10 mouse cellular contexts compared by ENCODE assay signal in the genomic region with DNA sequence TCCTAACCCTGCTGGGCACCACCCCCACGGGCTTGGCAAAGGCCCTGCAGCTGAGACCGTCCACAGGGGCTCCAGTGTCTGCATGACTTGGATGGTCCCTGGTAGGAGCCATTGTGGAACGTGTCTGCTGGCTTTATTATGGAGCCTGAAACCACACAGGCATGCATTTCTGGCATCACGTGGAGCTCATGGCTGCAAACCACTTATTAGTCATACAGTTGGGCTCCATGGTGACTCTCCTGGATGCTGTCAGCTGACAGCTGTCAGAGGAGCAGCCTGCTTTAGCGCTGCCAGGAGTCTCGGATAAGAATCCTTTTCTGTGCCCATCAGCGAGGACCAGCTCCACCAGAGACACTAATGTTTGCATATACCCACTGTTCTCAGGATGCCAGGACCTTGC. TPM values are rescaled to one million over a fixed set of nuclear protein-coding genes. Genes with fewer than 3 reads are reported as not detected.
DNase-seq lines count a peak whose midpoint lies in the region; ATAC-seq and TF ChIP-seq lines count a peak whose summit lies in the region.
"Had no signal": no experiment of that assay in that cellular context is flagged by ENCODE, and none has a peak within 500 bp of the region (broad histone marks: within the 10 kb centered on the region; RNA-seq: fewer than 3 reads in every experiment).

No protein-coding gene starts in this region.

- peak; percentile 17 for DNase-seq in gastrocnemius, postnatal 25 days
- DNase-seq in gastrocnemius, postnatal 36 days = no peak
- peak; percentile 77 for DNase-seq in heart, postnatal 0 days (ENCODE audit: low spot score)
- DNase-seq in spleen, postnatal 10 days (ENCODE audit: low spot score in 2 of 2) = no peak
- DNase-seq: lung, embryonic 14.5 days had no signal

- no peaks in the 10 kb centered on the region for H3K79me2 ChIP-seq in myocyte (ENCODE audit: control insufficient read depth, insufficient read depth)

- H3K36me3 ChIP-seq in heart, postnatal 0 days (replicated peaks; ENCODE audit: control insufficient read depth, insufficient read depth, low read length) = peaks cover 83% of the 10 kb centered on the region
- H3K36me3 ChIP-seq in myocyte (ENCODE audit: control insufficient read depth, insufficient read depth) = peaks cover 20% of the 10 kb centered on the region
- H3K36me3 ChIP-seq in midbrain, embryonic 15.5 days (replicated peaks) = peaks cover 54% of the 10 kb centered on the region

- H3ac ChIP-seq in myocyte (ENCODE audit: control insufficient read depth, insufficient read length) = no peak overlapping the region

- H3K9ac ChIP-seq in heart, postnatal 0 days (replicated peaks; ENCODE audit: low read depth, low read length) = no peak overlapping the region
- no peak overlapping the region for H3K9ac ChIP-seq in midbrain, embryonic 15.5 days
- H3K9ac ChIP-seq: lung, embryonic 14.5 days had no signal

- H3K4me1 ChIP-seq in cortical plate, adult 2 months (ENCODE audit: control insufficient read depth, insufficient read depth, low read length) = no peaks in the 10 kb centered on the region; the same call in 1 of the 2 replicates
- H3K4me1 ChIP-seq in heart, postnatal 0 days (ENCODE audit: control insufficient read depth, insufficient read depth) = peaks cover 11% of the 10 kb centered on the region; the same call in 1 of the 2 replicates
- peaks cover 4% of the 10 kb centered on the region; the same call in 1 of the 2 replicates for H3K4me1 ChIP-seq in midbrain, embryonic 15.5 days

- ATAC-seq in heart, postnatal 0 days (ENCODE audit: insufficient read depth, low read depth) = peak; percentile 89
- ATAC-seq in erythroblast, adult 5-6 weeks (replicated peaks; ENCODE audit: low FRiP score, poor library complexity, severe bottlenecking) = no peak
- ATAC-seq in midbrain, embryonic 15.5 days (replicated peaks) = no peak; the same call in 1 of the 2 replicates

- H3K27ac ChIP-seq in cortical plate, adult 2 months (ENCODE audit: insufficient read depth, low read length) = peak overlapping the region; percentile 81; the same call in 1 of the 2 replicates
- H3K27ac ChIP-seq in heart, postnatal 0 days (ENCODE audit: low read depth) = peak overlapping the region; percentile 72
- no peak overlapping the region for H3K27ac ChIP-seq in midbrain, embryonic 15.5 days

- no peak overlapping the region for H3K4me2 ChIP-seq in heart, postnatal 0 days (ENCODE audit: low read depth, low read length)
- H3K4me2 ChIP-seq in myocyte (ENCODE audit: low read depth) = peak overlapping the region; percentile 59
- H3K4me2 ChIP-seq in midbrain, embryonic 15.5 days = no peak overlapping the region
- H3K4me2 ChIP-seq: lung, embryonic 14.5 days had no signal

- no peak for TF ChIP-seq POLR2A in cortical plate, adult 2 months (IDR thresholded peaks at IDR 0.05; ENCODE audit: extremely low read depth, insufficient read depth, low read length)
- TF ChIP-seq POLR2A in myocyte (IDR thresholded peaks at IDR 0.05; ENCODE audit: insufficient read length, low read depth) = no peak

- intact Hi-C loops in gastrocnemius, postnatal 36 days (cut with DNase I) = loop anchor here (2.0 kb wide), 1 partner anchor 91 kb away; no protein-coding TSS in a partner anchor

- 47% methylated on average over 7 of the region's 7 CpGs for WGBS in heart, postnatal 0 days
- 90% methylated on average over 7 of the region's 7 CpGs for WGBS in midbrain, embryonic 15.5 days

- no peaks in the 10 kb centered on the region for H3K9me3 ChIP-seq in heart, postnatal 0 days (replicated peaks; ENCODE audit: control insufficient read depth, low read length)
- no peaks in the 10 kb centered on the region for H3K9me3 ChIP-seq in midbrain, embryonic 15.5 days
- H3K9me3 ChIP-seq: G1E had no signal

- no peak overlapping the region for H3K4me3 ChIP-seq in cortical plate, adult 2 months (ENCODE audit: insufficient read depth, low read length)
- no peak overlapping the region for H3K4me3 ChIP-seq in heart, postnatal 0 days (ENCODE audit: low read depth, low read length)
- no peak overlapping the region for H3K4me3 ChIP-seq in myocyte
- H3K4me3 ChIP-seq in midbrain, embryonic 15.5 days = no peak overlapping the region

- TF ChIP-seq CTCF in cortical plate, adult 2 months (IDR thresholded peaks at IDR 0.05; ENCODE audit: extremely low read depth, insufficient read depth, low read length) = no peak
- TF ChIP-seq CTCF in heart, postnatal 0 days (IDR thresholded peaks at IDR 0.05; ENCODE audit: low read depth) = no peak

- peak; percentile 72; the same call in 1 of the 2 replicates for TF ChIP-seq EP300 in heart, postnatal 0 days (IDR thresholded peaks at IDR 0.05; ENCODE audit: low read depth)

- H3K27me3 ChIP-seq in heart, postnatal 0 days (ENCODE audit: control insufficient read depth, insufficient read depth, low read length) = no peaks in the 10 kb centered on the region
- H3K27me3 ChIP-seq in myocyte (ENCODE audit: control insufficient read depth, insufficient read depth, insufficient read length) = no peaks in the 10 kb centered on the region
- H3K27me3 ChIP-seq in midbrain, embryonic 15.5 days (replicated peaks) = no peaks in the 10 kb centered on the region

TF ChIP-seq in myocyte, 11 proteins besides CTCF, POLR2A, EP300 and RAD21:
- TF ChIP-seq USF1 (IDR thresholded peaks at IDR 0.05; ENCODE audit: low read depth) (peak; percentile 98), E2F4 (IDR thresholded peaks at IDR 0.05; ENCODE audit: insufficient read depth) (no peak), MYOD1 (IDR thresholded peaks at IDR 0.05; ENCODE audit: control insufficient read depth in 1 of 3, insufficient read length in 2 of 3, low read depth in 2 of 3) (peak in 2 of 3 experiments; percentile 86 to 87), MAX (IDR thresholded peaks at IDR 0.05; ENCODE audit: low read depth) (peak; percentile 86), MYOG (IDR thresholded peaks at IDR 0.05; ENCODE audit: control insufficient read depth in 1 of 3, insufficient read depth in 1 of 3, insufficient read length in 2 of 3, low read depth in 2 of 3) (peak; percentile 39 to 86 (median 72))

RNA-seq across cellular contexts. Expression of gene Dbnl, which starts 7.4 kb away (rescaled TPM):
- total RNA-seq in gastrocnemius, postnatal 25 days (2021) = 10 to 100 TPM; 11.7 to 14.8 TPM
- total RNA-seq in gastrocnemius, postnatal 36 days (2021) = 10 to 100 TPM; 10.7 to 11.2 TPM
- 78.1 and 82.8 TPM in 2 replicates for polyA plus RNA-seq in cortical plate, adult 2 months (2012; rRNA removed)
- 32.1 and 42.4 TPM in 2 replicates for total RNA-seq in heart, postnatal 0 days (2014; rRNA removed; ENCODE audit: low replicate concordance)
- 42.9 and 45.2 TPM in 2 replicates for polyA plus RNA-seq in heart, postnatal 0 days (2015; fragmentation: Nextera tagmentation; extraction: Ambion mirVana)
- 71.0 TPM for polyA plus RNA-seq in myocyte (2012; fragmentation: generic; extraction: Trizol)
- 14.4 and 17.1 TPM in 2 replicates for total RNA-seq in erythroblast, adult 5-6 weeks (2015; ENCODE audit: low replicate concordance)
- 26.0 and 32.9 TPM in 2 replicates for total RNA-seq in erythroblast, adult 5-6 weeks (2017; ENCODE audit: low replicate concordance)
- 151 and 154 TPM in 2 replicates for polyA plus RNA-seq in midbrain, embryonic 15.5 days (2015; fragmentation: Nextera tagmentation; extraction: Ambion mirVana)

RNA-seq across cellular contexts. Expression of gene Pgam2, which starts 7.8 kb away (rescaled TPM):
- 1,000 to 10,000 TPM; 3,395 to 3,606 TPM for total RNA-seq in gastrocnemius, postnatal 25 days (2021)
- 1,000 to 10,000 TPM; 3,227 to 4,326 TPM for total RNA-seq in gastrocnemius, postnatal 36 days (2021)
- 7.7 and 12.4 TPM in 2 replicates for polyA plus RNA-seq in cortical plate, adult 2 months (2012; rRNA removed)
- 734 and 862 TPM in 2 replicates for total RNA-seq in heart, postnatal 0 days (2014; rRNA removed; ENCODE audit: low replicate concordance)
- 1,513 and 1,614 TPM in 2 replicates for polyA plus RNA-seq in heart, postnatal 0 days (2015; fragmentation: Nextera tagmentation; extraction: Ambion mirVana)
- polyA plus RNA-seq in myocyte (2012; fragmentation: generic; extraction: Trizol) = 349 TPM
- not detected in 2 replicates for total RNA-seq in erythroblast, adult 5-6 weeks (2015; ENCODE audit: low replicate concordance)
- total RNA-seq in erythroblast, adult 5-6 weeks (2017; ENCODE audit: low replicate concordance) = not detected in 2 replicates
- 2.4 and 3.4 TPM in 2 replicates for polyA plus RNA-seq in midbrain, embryonic 15.5 days (2015; fragmentation: Nextera tagmentation; extraction: Ambion mirVana)

RNA-seq across cellular contexts. Expression of gene Urgcp, which starts 33.5 kb away (rescaled TPM):
- 10 to 100 TPM; 39.0 to 41.3 TPM for total RNA-seq in gastrocnemius, postnatal 25 days (2021)
- total RNA-seq in gastrocnemius, postnatal 36 days (2021) = 10 to 100 TPM; 39.1 to 40.1 TPM
- 33.0 and 35.1 TPM in 2 replicates for polyA plus RNA-seq in cortical plate, adult 2 months (2012; rRNA removed)
- 71.3 and 72.9 TPM in 2 replicates for total RNA-seq in heart, postnatal 0 days (2014; rRNA removed; ENCODE audit: low replicate concordance)
- 33.1 and 38.0 TPM in 2 replicates for polyA plus RNA-seq in heart, postnatal 0 days (2015; fragmentation: Nextera tagmentation; extraction: Ambion mirVana)
- 21.3 TPM for polyA plus RNA-seq in myocyte (2012; fragmentation: generic; extraction: Trizol)
- total RNA-seq in erythroblast, adult 5-6 weeks (2015; ENCODE audit: low replicate concordance) = 0.19 and 2.3 TPM in 2 replicates
- total RNA-seq in erythroblast, adult 5-6 weeks (2017; ENCODE audit: low replicate concordance) = 1.2 and 3.2 TPM in 2 replicates
- polyA plus RNA-seq in midbrain, embryonic 15.5 days (2015; fragmentation: Nextera tagmentation; extraction: Ambion mirVana) = 36.9 and 37.6 TPM in 2 replicates

RNA-seq across cellular contexts. Expression of gene Polm, which starts 42.1 kb away (rescaled TPM):
- total RNA-seq in gastrocnemius, postnatal 25 days (2021) = 1 to 10 TPM; 1.8 to 2.8 TPM
- 1 to 10 TPM; 1.9 to 2.3 TPM for total RNA-seq in gastrocnemius, postnatal 36 days (2021)
- polyA plus RNA-seq in cortical plate, adult 2 months (2012; rRNA removed) = 10.6 and 11.0 TPM in 2 replicates
- 1.7 and 4.4 TPM in 2 replicates for total RNA-seq in heart, postnatal 0 days (2014; rRNA removed; ENCODE audit: low replicate concordance)
- polyA plus RNA-seq in heart, postnatal 0 days (2015; fragmentation: Nextera tagmentation; extraction: Ambion mirVana) = 3.3 and 3.7 TPM in 2 replicates
- 4.3 TPM for polyA plus RNA-seq in myocyte (2012; fragmentation: generic; extraction: Trizol)
- total RNA-seq in erythroblast, adult 5-6 weeks (2015; ENCODE audit: low replicate concordance) = 0.58 and 3.3 TPM in 2 replicates
- 0.28 and 1.5 TPM in 2 replicates for total RNA-seq in erythroblast, adult 5-6 weeks (2017; ENCODE audit: low replicate concordance)
- polyA plus RNA-seq in midbrain, embryonic 15.5 days (2015; fragmentation: Nextera tagmentation; extraction: Ambion mirVana) = 8.4 and 8.8 TPM in 2 replicates

Comparison
In these comparisons a context has a peak if more than half of its experiments do, and no peak if none do; other contexts are left out.
1. DNase-seq: peak in gastrocnemius, postnatal 25 days (single experiment) and heart, postnatal 0 days (single experiment); none in gastrocnemius, postnatal 36 days (0 of 2) and spleen, postnatal 10 days (0 of 2).
2. RNA of gene Pgam2, which starts 7.8 kb away (total RNA-seq): 3,227 to 4,326 TPM in gastrocnemius, postnatal 36 days, 3,395 to 3,606 TPM in gastrocnemius, postnatal 25 days and 734 to 862 TPM in heart, postnatal 0 days; not detected in erythroblast, adult 5-6 weeks; every median in the first group is over 100 times any median in the second.
3. RNA of gene Urgcp, which starts 33.5 kb away (total RNA-seq): 71.3 to 72.9 TPM in heart, postnatal 0 days, 39.0 to 41.3 TPM in gastrocnemius, postnatal 25 days and 39.1 to 40.1 TPM in gastrocnemius, postnatal 36 days; 0.19 to 3.2 TPM in erythroblast, adult 5-6 weeks; every median in the first group is over 4 times any median in the second.